Mouse (Mus musculus) kidney, adult 2 months (tissue): ENCODE data around the gene Tmprss13.

Experiments used
- CTCF ChIP-seq: fragments of 200-500 bp; conservative IDR thresholded peaks from 2 replicates; pipeline ENCODE4 v1.5.1; 2011; ENCODE audit warnings: low read depth, mild to moderate bottlenecking, control low read depth, low read length, moderate library complexity, mixed read lengths; ENCODE audit not compliant: insufficient read depth, insufficient read length
- POLR2A ChIP-seq: fragments of 200-500 bp; IDR thresholded peaks from one replicate; pipeline ENCODE4 v1.6.1; 2011; ENCODE audit warnings: low read depth, low read length, control low read depth

DNA sequence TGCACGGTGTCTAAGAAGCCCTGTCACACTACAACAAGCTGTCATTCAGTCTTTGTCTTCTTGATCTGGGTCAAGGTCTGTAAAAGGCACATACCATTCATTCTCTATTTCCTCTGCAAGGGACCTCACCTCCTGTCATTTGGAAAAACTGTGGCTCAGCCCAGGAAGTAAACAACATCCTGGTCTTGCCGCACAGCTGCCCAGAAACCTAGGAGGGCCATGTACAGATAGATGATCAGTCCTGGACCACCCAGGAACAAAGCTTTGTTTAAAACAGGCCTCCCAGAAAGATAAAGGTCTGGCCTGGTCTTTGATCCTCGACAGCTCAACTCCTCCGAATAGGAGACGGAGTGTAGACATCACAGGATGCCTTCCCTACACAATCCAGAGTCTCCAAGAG, 31.0 kb downstream of the Tmprss13 start:
- no peak for TF ChIP-seq CTCF
- TF ChIP-seq POLR2A = no peak
